Mouse (Mus musculus) subcutaneous adipose tissue, adult 2 months (tissue): ENCODE data around the gene Spaca7. TPM values are rescaled to one million over a fixed set of nuclear protein-coding genes. Genes with fewer than 3 reads are reported as not detected.

Experiments used
- polyA plus RNA-seq: library from polyadenylated mRNA; depleted of rRNA; stranded (reverse); fragments of >200 nt; gene quantifications from 2 replicates; pipeline ENCODE4 v1.2.3, GENCODE M21; 2012; ENCODE audit warnings: low replicate concordance; rRNA removed

Gene Spaca7
- not detected in 2 replicates for polyA plus RNA-seq

DNA sequence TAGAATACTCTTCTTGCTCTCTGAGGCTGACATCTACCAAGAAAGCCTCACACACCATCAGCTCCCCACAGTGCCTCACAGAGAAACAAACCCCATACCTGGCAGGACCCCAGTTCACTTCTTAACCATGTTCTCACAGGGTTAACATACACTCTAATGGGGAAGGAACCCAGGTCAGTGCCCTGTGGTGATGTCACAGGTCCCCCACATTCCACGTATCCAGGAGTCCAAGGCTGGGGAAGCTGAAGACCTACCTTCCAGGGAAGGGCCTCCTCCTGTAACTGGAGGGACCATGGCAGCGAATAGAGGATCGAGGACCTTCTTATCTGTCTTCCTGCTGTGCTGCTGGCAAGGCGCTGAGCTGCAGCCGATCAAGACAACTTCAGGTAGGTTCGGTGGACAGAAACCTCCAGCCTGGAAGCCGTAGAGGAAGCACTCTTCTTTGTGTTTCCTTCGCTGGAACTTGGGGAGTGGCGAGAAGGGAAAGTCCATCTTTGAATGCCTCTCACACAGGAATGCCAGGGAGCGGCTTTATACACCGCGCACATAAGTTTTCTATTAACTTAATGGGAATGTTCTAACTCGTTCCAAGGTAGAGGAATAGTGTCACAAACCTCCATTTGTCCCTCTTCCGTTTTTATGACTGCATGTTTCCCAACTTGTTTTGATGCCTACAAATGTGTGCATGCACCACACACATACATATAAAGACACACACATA is at the start of gene Spaca7:
Gene Spaca7 (plus strand): TSS at position 216 of the 721 bp plus-strand sequence.

Other genes with a start within 250 kb of the Spaca7 start
- gene Sox1, start 177.7 kb upstream of the Spaca7 start, polyA plus RNA-seq = not detected in 2 replicates
- 35.3 and 63.9 TPM in 2 replicates for gene Tubgcp3, start 99.2 kb downstream of the Spaca7 start, polyA plus RNA-seq
- gene Atp11a, start 184.0 kb downstream of the Spaca7 start, polyA plus RNA-seq = 49.0 and 133 TPM in 2 replicates